Mouse (Mus musculus) adrenal gland, adult 10 weeks (tissue): ENCODE data around the gene Adh7. TPM values are rescaled to one million over a fixed set of nuclear protein-coding genes. Genes with fewer than 3 reads are reported as not detected.

Experiments used
- polyA plus RNA-seq: library from polyadenylated mRNA; stranded (reverse); fragments of 350-450 nt; fragmentation: Illumina TruSeq; extraction: RNeasy Lipid Tissue Mini Kit (QIAGEN cat#74804); gene quantifications from one replicate; pipeline ENCODE4 v1.2.3, GENCODE M21; 2014; ENCODE audit warnings: low read depth, low replicate concordance

Adh7 gene
- polyA plus RNA-seq = 236 TPM

DNA sequence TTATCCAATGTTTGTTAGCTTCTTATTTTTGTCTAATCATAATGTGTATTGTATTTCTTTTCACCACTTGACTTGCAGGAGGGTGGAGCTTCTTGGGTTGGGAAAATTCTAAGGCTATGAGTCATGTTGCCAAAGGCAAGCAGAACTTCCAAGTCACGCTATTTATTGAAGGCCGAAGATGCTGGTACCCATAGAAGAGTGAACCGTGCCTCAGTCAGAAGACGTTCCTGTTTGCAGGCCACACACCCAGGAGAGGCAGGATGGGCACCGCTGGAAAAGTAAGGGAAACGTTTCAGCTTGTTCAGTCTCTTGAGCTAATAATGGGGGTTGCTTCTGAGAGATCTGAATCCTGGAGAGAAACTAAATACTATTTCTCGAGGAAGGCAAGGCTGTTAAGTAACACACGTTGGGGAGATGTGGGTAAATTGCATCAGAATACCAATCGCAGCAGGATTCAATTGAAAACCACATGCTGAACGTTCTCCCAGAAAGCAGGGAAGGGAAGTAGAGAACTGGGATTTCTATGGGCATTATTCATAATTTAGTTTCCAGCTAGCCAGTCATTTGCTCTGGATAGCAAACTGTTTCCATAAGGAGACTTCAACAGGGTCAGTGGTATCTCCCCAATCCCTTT, at the start of gene Adh7:
Gene Adh7 (plus strand): TSS at position 130 of the 634 bp plus-strand sequence.

DNA sequence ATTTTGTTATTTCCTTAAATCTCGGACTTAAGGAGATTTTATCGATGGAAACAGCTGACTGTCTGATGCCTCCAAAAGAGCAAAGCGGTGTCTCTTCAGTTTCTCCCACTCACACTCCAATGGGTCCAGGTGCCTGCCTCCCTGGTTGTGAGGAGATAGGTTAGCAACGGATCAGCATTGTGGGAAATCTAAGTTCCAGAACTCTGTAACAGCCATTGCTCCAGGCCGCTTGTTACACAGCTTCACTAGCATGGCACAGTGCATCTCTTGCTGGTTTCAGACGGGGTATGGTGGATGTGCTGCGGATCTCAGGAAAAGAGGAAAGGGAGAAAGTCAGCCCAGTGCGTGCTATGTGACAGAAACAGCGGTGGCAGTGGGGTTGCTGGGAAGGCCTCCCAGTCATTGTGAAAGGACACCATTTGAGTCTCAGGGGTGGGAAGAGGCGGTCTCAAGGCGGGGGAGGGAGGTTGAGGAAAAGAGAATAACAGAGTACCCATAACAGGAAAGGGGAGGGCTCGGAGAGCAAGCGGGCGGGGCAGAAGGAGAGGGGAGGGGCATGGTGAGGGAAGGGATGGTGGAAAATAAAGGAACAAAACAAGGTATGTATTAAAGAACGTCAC, 23.8 kb upstream of the Adh7 start, which contains the start of gene 4930579F01Rik:
Gene 4930579F01Rik (minus strand): TSS at position 143 of the 620 bp plus-strand sequence.

DNA sequence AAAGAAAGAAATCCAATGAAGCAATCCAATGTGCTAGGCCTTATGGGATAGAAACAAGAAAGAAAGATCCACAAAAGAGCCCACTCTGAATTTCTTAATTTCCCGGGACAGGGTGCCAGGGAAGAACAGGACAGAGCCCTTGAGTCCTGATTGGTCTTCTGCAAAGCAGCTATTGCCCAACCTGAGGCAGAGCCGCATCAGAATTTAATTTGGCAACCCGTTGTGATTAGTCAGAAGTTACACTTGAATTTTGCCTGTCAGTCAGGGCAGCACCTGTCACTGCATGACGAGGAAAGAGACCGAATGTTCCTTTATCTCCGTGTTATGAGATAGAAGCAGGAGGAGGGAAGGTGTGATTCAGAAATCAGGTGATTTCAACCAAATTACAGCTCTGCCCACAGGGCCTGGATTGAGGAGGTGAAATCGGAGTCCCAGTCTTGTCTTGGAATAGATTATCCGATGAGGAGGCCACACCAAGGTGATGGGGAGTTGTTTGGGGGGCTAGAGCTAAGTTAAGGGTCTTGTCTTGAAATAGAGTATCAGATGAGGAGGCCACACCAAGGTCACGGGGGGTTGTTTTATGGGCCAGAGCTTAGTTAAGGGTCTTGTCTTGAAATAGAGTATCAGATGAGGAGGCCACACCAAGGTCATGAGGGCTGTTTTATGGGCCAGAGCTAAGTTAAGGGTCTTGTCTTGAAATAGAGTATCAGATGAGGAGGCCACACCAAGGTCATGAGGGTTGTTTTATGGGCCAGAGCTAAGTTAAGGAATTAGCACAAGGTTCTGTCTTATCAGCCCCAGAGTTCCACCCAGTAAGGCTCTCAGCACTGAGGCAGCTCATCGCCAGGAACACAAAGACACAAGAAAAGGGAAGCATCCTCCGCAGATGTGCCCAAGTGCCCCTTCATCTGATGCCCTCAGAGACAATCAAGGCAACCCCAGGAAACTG, 43.4 kb downstream of the Adh7 start, which contains the start of gene Adh1:
Gene Adh1 (plus strand): TSS at position 271 of the 949 bp plus-strand sequence.

Other genes starting within 250 kb of the Adh7 start
- gene Dapp1, start 236.2 kb upstream of the Adh7 start, polyA plus RNA-seq = 9.0 TPM
- 0.93 TPM for gene 1110002E22Rik, start 152.7 kb upstream of the Adh7 start, polyA plus RNA-seq
- gene Gm5105, start 150.4 kb upstream of the Adh7 start, polyA plus RNA-seq = not detected
- gene Trmt10a, start 74.3 kb upstream of the Adh7 start, polyA plus RNA-seq = 12.7 TPM
- gene Mttp, start 72.8 kb upstream of the Adh7 start, polyA plus RNA-seq = 7.6 TPM
- not detected for gene 4930579F01Rik, start 23.9 kb upstream of the Adh7 start, polyA plus RNA-seq
- gene Adh1, start 43.2 kb downstream of the Adh7 start, polyA plus RNA-seq = 2,641 TPM
- gene Adh6a, start 95.5 kb downstream of the Adh7 start, polyA plus RNA-seq = not detected
- not detected for gene Adh6b, start 124.0 kb downstream of the Adh7 start, polyA plus RNA-seq
- gene Adh4, start 197.7 kb downstream of the Adh7 start, polyA plus RNA-seq = not detected
- 224 TPM for gene Adh5, start 225.3 kb downstream of the Adh7 start, polyA plus RNA-seq